Mouse (Mus musculus) lung, postnatal 4 days (tissue): ENCODE data around the gene Kdelc2.

Experiments
- DNase-seq, 2 experiments: peaks; one replicate each; pipeline ENCODE4 v3.0.0; 2021

Gene Kdelc2

DNA sequence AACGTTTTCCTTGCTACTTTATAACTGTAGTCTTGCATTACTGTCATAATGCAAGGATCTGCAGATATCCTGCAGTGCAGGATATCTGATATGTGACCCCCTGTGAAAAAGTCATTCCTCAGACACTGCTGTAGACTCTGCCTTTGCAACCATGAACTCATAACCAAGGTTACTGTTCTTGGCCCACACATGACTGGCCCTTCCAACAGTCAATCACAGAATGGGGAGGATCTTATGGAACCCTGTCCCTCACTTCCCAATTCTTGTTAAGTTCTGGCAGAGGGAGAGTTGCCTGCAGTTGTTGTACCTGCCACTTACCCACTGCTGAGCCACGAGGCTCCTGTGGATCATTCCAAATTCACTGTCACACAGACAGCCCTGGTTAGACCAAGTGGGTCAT lies 3.6 kb downstream of the Kdelc2 start:
- DNase-seq: no peak

DNA sequence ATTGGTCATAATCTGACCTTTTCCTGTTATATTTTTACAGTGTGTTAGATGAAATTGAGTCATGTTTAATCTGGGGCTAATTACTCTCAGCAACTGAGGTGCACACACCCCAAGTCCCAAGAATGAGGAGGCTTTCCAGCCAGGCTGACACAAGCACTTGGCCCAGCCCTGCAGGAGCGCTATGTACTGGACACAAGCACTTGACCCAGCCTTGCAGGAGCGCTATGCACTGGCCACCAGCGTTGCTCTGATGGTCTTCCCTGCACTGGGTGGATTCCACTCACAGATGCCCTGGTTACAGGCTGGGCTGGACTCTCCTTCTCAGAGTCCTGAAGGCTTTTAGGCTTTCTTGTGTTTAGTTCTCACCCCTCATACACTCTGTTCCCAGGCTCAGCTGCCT lies 5.3 kb downstream of the Kdelc2 start:
- no peak for DNase-seq

DNA sequence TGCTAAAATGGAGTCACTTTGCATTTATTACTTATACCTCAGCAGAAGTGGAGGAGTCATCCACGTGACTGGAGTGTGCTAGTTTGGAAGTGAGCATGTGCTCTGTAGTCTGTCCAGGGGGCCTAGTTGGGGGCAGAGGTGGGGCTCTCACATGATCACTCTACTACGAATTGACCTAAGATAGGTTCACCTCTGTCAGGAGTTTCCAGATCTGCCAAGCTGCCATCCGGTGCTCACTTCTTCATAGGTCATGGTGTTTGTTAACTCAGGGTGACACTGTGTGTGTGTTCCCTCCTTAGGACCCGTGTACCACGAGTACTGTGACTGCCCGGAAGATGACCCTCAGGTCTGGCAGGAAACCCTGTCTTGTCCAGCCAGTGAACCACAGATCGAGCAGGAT lies 6.3 kb downstream of the Kdelc2 start:
- DNase-seq: no peak

DNA sequence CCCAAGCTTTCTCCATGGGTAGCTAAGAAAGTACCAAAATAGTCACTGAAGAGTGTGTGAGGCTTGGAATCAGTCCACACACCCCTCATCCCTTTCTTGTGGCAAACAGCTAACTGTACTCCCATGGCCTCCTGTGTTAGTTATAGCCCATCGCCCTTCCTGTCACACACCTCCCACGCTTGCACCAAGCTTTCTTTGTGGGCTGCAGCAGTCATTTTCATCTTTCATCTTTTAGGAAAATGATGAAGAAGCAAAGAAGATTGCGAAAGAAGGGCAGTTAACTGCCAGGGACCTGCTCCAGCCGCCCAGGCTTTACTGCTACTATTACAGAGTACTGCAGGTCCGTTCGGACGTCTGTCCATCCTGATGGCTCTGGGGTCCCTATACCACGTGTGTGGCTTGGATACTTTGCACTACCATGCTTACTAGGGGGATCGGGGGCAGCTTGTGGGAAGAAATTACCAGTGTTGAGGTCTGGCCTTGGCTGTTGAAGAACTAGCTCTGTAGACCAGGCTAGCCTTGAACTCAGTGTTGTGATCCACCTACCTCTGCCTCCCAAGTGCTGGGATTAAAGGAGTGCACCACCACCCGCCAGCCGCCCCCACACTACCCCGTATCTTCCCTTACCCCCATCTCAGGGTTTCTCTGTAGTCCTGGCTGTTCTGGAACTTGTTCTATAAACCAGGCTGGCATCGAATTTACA lies 14.0 kb downstream of the Kdelc2 start:
- DNase-seq: no peak

DNA sequence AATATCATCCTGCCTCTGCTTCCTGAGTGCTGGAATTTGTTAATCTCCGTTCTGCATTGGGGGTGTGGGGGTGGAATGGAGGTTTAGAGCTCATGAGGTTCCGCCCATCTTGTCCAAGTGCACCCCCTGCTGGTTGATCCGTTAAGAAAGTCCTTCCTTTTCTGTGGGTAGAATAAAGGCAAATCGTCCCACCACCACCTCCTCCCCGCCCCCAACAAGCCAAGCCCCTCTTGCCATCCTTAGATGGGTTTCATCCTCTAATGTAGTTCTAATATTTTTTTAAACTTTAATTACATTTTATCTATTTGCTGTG lies 14.5 kb downstream of the Kdelc2 start:
- DNase-seq: peak in 1 of 2 experiments; percentile 63

DNA sequence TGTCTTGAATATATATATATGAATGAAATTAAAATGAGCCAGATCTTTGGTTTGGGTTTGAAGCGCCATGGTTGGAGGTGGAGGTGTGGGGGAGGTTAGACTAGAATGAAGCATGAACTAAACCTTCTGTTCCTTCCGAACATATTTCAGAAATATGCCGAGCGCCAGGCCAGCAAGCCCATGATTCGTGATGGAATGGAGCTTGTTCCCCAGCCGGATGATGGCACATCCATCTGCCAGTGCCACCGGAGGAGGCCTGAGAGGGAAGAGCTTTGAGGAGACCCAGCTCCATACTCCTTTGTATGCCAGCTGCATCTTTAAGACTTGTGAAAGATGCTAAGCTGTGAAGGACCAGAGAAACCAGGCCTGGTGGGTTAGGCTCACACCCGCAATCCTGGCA lies 15.7 kb downstream of the Kdelc2 start:
- no peak for DNase-seq

DNA sequence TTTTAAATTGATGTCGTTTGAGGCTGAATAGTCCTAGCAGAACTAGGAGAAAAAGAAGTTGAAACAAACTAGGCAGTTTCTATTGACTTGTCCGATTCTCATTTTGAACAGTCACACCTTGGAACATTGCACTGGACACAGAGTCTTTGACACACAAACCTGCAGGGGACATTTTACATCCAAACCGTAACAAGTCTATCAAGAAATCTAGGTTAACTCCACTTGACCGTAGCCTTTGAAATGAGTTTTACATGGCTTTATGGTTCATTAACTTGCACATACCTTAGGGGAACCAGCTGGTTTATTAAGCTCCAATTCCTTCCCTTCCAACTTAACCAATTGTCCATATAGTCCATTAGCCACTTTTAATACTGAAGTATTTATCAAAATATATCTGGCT lies 16.9 kb downstream of the Kdelc2 start:
- DNase-seq: no peak

DNA sequence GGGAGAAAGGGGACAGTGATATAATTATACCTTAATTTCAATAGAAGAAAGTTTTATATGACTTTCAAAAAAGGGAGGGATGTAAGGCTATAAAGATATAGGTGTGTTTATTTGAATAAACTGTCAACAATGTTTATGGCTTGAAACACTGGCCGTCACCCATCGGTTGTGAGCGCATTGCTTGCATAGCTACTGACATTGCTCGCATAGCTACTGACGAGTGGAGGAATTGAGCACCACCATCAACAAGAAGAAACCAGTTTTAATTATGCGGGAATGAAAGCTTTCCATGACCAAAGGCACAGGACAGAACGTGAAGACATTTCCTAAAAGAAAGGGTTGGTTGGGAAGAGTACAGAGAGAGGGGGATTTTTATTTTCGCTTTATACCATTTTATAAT lies 17.3 kb downstream of the Kdelc2 start:
- no peak for DNase-seq

DNA sequence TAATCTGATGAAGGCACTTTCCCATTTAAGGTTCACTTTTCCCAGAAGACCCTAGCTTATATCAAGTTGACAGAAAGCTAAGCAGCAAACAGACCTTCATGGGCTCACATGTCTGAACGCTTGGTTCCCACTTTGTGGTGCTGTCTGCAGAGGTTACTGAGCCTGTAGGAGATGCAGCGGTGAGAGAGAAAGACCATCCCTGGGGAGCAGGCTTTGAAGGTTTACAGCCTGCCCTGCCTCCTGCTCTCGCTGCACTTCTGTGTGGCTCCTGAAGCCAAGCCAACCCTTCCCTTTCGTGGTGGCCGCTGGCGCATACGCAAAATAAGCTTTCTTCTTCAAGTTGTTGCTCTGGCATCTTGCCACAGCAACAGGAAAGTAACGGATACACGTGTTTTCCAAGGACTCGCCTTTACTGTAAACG lies 18.5 kb downstream of the Kdelc2 start, which contains the start of gene 4930550C14Rik:
Gene 4930550C14Rik, plus strand, starts transcription at position 35 of the 421 bp plus-strand sequence.
- peak; percentile 64 to 74 for DNase-seq

DNA sequence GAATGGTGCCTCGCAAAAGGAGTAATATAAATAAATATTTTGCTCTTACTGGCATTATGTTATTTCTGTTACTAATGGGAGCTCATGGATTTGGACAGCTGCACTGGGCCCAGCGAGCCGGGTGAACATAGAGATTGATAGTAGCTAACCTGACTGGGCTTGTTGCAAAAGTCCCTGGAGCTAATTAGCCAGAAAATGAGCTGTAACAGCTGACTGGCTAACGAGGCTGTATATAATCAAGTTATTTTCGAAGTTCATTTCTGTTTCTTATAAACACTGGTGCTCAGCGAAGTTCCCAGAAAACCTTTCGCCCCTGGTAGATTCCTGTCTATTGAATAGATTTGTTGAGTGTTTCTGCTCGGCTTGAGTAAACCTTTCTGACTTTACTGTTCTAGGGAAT lies 19.2 kb downstream of the Kdelc2 start:
- no peak for DNase-seq

DNA sequence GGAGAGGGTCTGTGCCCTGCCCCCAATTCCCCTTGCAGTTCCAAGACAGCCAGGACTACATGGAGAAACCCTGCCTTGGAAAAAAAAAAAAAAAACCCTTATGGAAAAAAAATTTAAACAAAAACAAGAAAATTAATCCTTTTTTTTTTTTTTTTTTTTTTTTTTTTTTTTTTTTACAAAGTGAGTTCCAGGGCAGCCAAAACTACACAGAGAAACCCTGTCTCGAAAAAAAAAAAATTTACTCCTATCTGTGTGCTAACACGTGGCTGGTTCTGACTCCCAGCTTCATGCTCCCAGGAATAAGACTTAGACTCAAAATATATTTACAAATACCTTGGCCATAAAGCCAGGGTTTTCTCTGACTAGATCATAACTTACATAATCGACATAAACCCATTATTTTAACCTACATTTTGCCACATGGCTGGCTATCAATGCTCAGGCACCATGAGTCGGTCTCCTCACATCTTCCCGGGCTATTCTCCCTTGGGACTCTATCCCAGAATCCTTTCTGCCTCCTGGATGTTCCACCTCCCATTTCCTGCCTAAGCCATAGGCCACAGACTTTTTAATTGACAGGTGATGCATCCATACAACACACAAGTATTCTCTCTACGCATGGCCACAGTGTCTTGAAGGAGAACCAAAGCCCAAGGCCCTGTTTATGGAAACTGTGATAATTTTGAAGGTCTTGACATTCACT lies 20.4 kb downstream of the Kdelc2 start:
- no peak for DNase-seq

DNA sequence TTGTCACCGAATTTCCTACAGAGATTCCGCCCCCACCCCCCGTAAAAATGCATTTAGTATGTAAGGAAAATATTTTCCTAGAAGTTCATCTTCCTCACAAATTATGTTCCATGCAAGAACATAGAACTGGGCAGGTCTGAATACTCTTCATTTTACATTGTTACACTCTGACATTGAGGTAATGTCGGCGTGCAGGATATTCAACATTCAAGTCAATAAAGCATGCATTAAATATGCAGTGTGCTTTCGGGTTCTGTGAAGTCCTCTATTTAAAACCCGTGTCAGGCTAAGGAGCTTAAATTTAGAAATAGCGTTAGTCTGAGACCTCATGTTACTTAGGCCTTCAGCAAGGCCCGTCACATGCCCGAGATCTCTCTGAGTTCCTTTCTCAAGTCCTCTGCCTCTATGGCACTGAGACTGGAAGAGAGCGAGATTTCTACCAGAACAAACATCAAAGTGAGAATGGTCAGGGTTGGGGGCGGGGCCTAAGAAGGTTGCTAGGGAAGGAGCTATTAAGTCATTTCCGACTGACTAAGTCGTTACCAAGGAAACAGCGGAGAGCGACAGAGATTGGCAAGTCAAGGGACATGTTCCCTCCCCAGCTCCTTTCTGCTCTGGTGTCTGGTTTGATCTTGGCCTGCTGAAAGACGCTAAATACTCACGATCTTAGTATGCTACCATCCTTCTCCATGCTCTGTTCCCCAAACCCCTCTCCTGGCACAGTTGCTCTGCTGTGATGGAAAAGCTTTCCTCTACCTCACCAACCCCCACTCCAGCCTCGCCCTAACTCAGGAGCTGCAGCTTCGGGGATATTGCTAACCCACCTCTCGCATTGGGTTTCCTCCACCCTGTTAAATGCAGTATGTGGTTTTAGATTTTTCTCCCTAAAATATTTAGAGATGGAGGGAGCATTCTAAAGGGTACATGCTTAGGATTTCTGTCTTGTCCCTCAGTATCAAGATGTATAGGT lies 21.2 kb downstream of the Kdelc2 start:
- DNase-seq: peak; percentile 76 to 83

DNA sequence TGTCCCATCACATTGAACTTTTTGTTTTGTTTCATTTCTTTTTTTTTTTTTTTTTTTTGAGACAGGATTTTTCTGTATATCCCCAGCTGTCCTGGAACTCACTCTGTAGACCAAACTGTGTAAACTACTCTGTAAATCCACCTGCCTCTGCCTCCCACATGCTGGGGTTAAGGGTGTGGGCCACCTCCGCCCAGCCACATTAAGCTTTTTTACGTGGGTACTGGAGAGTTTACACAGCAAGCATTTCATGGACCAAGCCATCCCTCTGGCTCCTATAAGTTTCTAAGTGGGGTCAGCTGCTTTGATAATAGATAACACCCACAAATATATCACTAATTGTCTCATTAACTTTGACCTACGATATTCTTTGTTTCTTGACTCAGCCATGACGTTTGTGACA lies 24.7 kb downstream of the Kdelc2 start:
- DNase-seq: no peak

DNA sequence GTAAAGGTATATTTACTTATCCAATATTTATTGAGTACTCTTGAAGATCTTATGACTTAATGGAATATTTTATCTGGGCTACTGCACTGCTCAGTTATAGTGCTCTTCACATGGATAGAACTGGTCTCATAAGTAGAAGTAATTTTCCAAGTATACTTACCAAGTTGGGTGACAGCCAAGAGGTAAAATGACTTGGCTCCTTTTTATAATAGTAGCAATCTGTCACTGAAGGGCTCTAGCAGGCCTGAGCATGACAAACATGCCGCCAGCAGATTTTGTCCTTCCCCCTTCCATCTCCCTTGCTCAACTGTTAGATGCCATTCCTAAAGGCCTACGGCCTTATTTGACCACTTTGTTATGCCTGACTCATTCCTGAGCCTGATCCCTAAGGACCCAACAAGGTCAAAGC lies 25.1 kb downstream of the Kdelc2 start:
- DNase-seq: peak; percentile 29 to 48

DNA sequence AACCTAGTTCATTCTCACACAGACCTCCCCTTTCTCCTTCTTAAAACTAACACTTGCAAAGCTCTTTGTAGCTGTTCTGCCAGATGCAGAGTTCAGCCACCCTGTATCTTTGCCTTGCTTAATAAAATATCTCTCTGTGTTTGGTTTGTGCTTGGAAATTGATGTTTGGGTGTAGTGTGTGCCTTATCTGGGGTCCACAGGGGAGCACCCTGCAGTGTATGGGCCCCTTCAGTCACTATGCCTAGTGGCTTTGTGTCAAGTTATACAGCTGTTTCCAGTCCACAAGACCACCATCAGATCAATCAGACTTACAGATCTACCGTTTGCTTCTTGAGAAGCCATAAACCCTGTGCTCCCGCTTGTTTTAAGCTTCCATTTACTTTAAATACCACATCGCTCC lies 25.6 kb downstream of the Kdelc2 start:
- DNase-seq: no peak

DNA sequence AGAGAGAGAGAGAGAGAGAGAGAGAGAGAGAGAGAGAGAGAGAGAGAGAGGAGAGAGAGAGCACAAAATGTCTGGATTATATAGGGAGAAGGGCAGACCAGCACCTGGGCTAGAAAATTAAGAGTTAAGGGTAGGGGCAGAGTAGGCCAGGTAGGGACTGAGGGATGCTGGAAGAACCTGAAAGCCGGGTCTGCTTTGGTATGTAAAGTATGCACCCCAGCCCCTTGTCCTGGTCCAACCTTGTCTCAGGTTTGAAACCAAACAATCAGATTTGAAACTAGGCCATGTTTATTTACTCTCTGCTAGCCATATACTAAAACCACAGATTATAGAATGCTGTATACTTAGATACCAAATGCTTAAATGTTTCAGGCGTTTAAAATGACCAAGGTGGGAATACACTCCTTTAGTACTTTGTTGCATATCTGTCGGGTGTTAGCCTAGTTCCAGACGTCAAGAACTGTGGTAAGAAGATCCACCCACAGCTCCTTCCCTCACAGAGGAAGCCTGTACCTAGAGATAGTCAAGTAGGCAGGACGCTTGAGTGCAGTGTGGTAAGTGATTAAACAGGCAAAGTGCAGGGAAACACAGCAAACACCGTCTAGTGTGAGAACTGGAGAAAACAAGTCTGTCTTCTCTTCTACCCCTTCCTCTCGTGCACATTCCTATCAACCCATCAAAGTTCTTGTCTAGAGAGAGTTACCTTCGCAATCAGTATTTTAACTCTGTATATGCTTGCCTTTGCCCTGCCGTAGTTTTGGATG lies 38.5 kb downstream of the Kdelc2 start:
- DNase-seq: no peak

DNA sequence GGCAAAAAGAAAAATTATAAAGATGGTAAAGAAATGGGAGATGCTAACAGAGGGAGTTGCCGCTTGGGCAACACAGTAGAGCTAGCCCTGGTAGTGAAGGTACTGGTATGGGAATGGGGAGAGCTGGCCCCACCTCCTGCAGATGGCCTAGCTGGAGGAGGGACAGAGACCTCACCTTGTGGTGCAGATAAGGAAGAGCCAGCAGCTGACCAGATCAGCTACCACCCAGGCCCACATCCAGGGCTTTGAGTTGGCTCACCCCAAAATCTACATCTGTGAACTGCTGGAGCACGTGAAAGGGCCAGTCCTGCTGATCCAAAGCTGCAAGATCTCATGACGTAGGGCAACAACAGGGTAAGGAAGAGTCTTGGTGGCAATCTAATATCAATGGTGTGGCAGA lies 42.9 kb downstream of the Kdelc2 start:
- DNase-seq: no peak

DNA sequence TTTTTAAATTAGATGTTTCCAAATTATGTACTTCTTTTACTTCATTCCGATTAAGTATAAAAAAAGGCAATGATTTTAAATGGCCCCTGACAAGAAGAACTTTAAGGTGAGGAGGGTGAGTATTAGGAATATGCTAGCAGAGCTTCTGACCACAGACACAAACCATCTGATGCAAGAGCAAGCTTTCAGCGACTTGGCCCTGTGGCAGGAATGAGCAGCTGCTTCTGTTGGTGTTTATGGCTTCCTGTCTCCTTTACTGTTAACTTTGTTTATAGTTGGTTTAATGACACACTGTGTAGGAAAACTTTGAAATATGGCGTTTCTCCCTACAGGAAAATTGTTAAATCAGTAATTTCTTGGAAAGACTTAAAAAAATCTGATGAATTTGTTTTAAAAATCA lies 43.8 kb downstream of the Kdelc2 start:
- DNase-seq: peak in 1 of 2 experiments; percentile 48

DNA sequence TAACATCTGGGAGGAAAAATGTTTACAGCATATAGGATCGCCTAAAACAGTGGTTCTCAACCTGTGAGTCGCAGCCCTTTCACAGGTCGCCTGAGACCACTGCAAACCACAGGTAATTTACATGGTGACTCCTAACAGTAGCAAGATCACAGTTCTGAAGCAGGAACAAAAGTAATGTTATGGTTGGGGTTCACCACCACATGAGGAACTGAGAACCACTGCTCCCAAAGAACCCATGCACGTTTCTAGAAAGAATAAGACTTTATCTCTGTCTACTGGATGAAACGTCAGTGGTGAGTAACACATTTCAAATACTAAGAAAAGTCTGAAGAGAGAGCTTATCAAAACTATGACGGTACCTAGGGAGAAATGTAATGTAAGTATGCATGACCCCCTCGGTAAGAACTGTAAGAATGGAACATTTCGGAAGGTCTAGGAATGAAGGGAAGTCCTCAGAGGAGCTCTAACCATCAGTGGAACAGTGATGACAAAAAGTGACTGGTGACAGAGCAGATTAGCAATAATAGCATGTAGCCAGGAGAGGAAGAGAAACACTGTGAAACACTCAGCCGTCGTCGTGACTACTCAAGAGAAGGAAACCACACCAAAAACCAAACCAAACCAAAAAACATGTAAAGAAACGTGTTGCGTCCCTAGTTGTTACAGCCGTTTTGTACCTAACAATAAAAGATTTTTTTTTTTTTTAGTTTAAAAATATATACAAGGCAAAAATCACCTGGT lies 52.2 kb downstream of the Kdelc2 start:
- no peak for DNase-seq

DNA sequence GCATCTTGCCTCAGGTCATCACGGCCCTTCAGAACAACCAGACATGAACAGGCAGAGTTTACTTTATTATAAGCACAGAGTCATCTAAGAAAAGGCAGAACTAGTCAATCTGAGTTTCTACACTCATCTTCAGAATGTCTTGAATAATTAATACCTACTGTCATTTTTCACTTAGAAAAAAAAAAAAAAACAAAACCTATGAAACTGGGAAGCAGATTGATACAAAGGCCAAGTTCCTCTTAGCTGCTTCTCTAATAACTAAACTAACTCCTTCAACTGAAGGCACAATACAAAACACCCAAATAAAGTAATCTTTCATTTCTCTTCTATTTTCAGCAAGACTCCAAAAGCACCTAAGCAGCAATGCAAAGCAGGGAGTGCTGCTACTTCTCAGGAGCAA lies 66.8 kb downstream of the Kdelc2 start:
- no peak for DNase-seq
